Mouse (Mus musculus) fibroblast of lung, adult 2 months (primary cell): ENCODE data around the gene 4933400A11Rik.

Experiments used
- DNase-seq: peaks from one replicate; pipeline ENCODE4 v3.0.0-alpha.2; 2011; ENCODE audit warnings: low read depth

4933400A11Rik gene

DNA sequence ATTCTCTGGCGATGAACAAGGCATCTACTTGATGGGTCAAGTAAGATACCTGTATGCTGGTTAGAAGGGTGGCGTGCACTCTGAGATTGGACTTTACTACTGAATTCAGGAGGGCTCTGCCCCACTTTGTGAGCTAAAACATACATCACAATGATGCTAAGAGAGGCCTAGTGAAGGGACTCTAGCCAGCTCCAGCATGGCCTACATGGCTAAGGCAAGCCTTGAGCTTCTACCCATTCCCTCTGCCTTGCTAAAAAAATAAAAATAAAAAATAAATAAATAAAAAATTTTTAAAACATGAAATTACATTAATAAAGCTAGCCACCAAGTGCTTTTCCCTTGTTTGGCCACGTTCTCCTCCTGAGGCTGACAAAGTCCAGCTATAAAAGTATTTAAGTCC lies at the start of gene 4933400A11Rik:
Gene 4933400A11Rik (minus strand): TSS at position 101 of the 400 bp plus-strand sequence.
- no peak for DNase-seq

- no peak for DNase-seq
Measured at GRCm38 (mm10) chrX:169828136-169828535, 48.7 kb upstream of the 4933400A11Rik start.

DNA sequence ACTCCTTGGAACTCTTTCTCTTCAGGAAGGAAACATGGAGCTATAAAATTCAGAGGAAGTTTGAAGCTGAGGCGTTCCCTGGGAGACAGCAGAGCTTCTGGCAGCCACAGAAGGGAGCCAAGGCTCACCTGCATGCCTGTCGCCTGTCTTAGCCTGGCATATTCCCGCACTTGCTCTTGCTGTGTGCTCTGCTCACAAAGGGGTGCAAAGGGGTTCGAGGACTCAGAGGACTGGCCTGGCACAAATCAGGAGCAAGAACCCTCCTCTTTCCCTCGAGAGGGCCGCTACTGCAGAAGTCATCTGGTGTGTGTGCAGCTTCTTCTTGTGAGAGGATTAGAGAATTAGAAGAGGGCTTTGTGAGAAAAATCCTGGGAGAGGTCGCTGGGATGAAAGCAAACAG lies 48.3 kb upstream of the 4933400A11Rik start:
- no peak for DNase-seq

DNA sequence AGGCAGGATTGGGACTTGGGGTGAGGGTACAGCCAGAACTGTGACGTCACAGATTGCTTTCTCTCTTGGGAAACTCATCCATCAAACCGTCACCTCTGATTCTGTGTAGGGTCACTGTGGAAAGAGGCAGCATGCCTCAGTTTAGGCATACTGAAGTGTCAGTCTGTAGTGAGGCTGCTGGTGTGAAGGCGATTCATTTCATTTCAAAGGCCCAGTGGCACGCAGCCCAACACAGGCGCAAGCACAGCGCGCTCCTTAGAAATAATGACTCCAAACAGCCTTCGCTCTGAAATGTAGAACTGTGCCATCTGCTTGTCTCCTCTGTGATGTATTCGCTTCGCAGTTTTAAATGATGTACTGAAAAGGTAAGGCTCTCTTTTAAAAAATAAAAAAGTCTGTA lies 47.5 kb upstream of the 4933400A11Rik start:
- no peak for DNase-seq

- DNase-seq = no peak
Measured at GRCm38 (mm10) chrX:169813673-169814072, 34.2 kb upstream of the 4933400A11Rik start.

- DNase-seq = no peak
Measured at GRCm38 (mm10) chrX:169811783-169812182, 32.3 kb upstream of the 4933400A11Rik start.

- no peak for DNase-seq
Measured at GRCm38 (mm10) chrX:169811318-169811717, 31.9 kb upstream of the 4933400A11Rik start.

DNA sequence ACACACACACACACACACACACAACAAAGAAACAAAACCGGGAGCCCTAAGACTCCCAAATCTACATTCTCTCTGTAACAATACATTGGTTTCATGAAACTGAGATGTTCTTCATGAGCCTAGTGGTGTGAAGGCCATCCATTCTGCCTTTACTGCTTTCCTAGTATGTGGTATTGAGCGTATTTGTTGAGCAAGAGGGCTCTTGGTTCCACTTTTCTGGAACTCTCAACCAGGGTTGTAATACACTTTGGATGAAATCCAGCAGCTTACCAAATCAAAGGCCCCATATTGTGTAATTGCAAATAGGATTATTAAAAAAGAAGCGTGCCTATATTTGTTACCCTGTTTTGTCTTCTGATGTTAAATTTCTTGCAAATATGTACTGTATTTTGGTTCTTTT lies 28.3 kb upstream of the 4933400A11Rik start:
- DNase-seq = no peak

DNA sequence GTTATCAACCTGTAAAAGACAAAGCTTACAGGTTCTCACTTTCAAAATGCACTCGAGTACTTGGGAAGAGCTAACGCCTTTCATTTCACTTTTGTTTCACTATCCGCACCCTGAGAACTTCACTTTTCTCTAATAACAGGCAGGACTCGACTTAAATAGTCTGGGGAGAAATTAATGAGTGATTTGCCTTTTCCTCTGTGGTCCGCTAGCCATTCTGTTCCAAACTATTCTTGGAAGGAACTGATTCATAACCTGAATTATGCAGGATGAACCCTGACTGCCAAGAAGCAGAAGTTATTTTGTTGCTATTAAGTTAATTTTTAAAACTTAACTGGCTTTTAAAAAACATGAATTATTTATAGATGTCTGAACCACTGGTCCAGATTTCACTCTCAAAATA lies 26.4 kb upstream of the 4933400A11Rik start:
- no peak for DNase-seq

GRCm38 (mm10) chrX:169800238-169800637 lies 20.8 kb upstream of the 4933400A11Rik start:
- no peak for DNase-seq

DNA sequence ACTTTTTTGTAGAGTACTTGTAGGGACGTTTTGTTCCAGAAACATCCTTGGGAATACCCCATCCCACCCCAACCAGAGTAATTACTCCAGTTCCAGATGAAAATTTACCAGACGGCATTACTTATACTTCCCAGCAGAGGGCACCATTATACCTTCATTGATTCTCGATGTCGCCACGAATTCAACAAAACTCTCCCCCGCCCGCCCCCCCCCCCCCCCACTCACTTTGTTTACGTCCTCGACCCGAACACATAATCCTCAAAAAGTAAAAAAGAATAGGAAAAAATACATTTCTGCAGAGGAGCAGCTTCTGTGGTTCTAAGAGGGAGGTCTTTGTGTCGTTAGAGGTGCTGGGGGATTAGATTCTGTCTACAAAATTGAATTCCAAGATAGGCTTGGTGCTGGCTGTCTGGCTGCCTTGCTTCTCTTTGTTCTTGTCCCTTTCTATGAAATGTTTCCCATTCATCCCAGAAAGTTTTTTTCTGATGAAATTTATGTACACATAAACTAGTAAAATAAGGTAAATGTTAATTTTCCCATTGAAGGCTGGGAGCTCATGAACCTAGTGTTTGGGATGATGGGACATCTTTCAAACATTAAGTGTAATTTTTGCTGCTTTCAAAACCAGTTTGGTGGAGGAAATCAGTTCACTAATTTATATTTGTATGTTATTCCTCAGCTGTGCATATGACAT lies 19.7 kb upstream of the 4933400A11Rik start:
- DNase-seq = no peak

DNA sequence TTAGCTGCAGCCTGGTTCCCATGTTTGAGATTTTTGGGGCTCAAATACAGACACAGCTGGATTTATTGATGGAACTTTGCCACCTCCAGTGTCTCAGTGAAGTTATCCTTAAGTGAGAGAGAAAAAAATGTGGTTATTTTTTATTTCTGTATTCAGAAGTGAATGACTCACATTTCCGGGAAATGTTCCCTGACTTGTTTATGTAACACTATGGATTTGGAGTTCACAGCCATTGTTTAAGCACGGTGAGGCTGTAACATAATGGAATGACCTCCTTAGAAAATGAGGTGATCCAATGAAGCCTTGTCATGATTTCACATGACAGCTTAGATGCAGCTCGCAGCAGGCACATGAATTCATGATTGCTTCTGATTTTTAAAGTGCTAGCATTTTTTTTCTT lies 17.7 kb upstream of the 4933400A11Rik start:
- DNase-seq = no peak

GRCm38 (mm10) chrX:169794831-169795311 lies 15.4 kb upstream of the 4933400A11Rik start:
- DNase-seq = peak; percentile 82

- DNase-seq = no peak
Measured at GRCm38 (mm10) chrX:169794421-169794820, 15.0 kb upstream of the 4933400A11Rik start.

- no peak for DNase-seq
Measured at GRCm38 (mm10) chrX:169792879-169793278, 13.4 kb upstream of the 4933400A11Rik start.

DNA sequence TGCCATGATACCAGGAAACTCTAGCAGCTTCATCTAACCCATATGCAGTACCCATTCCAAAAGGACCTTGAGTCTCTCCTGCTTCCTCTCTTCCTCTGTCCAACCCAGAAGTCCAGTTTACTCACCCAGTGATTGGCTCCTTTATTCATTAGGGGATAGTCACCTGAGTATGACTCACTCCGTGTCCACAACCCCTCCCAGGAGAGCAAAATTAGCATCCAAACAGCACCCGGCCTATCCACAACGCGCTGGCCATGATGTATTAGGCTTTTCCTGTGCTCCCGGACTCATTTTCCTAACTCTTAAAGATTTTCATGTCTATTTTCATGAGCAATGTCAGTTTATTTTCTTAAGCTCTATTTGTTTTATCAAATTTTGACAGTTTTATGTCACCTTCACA lies 10.3 kb upstream of the 4933400A11Rik start:
- no peak for DNase-seq

DNA sequence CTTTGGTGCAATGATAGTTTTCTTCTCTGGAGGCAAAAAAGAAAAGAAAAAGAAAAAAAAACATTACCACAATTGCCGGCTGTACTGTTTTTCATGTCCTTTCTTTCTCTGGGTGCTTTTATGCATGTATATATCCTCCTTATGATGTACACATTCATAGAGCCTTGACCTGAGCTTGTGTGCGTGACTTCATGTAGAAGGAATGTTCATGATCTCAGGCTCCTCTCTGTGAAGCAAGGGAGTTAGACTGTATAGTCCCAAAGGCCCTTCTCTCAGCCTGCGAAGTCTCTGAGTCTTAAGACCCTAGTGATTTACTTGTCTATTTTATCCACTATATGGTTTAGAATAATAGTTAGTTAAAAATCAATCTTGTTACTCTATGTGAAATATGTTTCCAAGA lies 21.4 kb downstream of the 4933400A11Rik start:
- DNase-seq = no peak

GRCm38 (mm10) chrX:169735387-169735969 lies 44.0 kb downstream of the 4933400A11Rik start:
- DNase-seq = no peak
